Mouse (Mus musculus) heart, embryonic 14.5 days (tissue): ENCODE measurements around the gene Rdh7. TPM values are rescaled to one million over a fixed set of nuclear protein-coding genes. Genes with fewer than 3 reads are reported as not detected.
"Not testable (repeated sequence)": the region's sequence is repeated elsewhere in the genome, so short reads cannot be mapped to it uniquely, and the experiment has no call there.

Source experiments
- ATAC-seq: fragments of 200-750 bp; cut with Nextera tagmentation; 2 replicates; pipeline ENCODE4 v1.8.0; 2017; ENCODE audit warnings: low read depth, moderate TSS enrichment; ENCODE audit not compliant: insufficient number of reproducible peaks, insufficient read depth, low FRiP score
- H3K27ac ChIP-seq, 2 experiments: fragments of 200-500 bp in 1 of 2; fragments of 300-500 bp in 1 of 2; sonication (generic) in 1 of 2; replicated peaks in 1 of 2; 2 replicates each; pipeline ENCODE4 v1.5.1; 2012 to 2014; ENCODE audit warnings: low read depth in 2 of 2, low read length in 2 of 2, control low read depth in 1 of 2, mild to moderate bottlenecking in 1 of 2, mixed read lengths in 1 of 2; ENCODE audit not compliant: control insufficient read depth in 1 of 2, insufficient read depth in 1 of 2
- H3K27me3 ChIP-seq: fragments of 300-500 bp; sonication (generic); 2 replicates; pipeline ENCODE4 v1.6.1; 2014; ENCODE audit warnings: mild to moderate bottlenecking, low read length, control low read depth; ENCODE audit not compliant: control insufficient read depth, insufficient read depth
- H3K36me3 ChIP-seq: fragments of 300-500 bp; sonication (generic); 2 replicates; pipeline ENCODE4 v1.6.1; 2014; ENCODE audit warnings: mild to moderate bottlenecking, control low read depth, low read length, mixed read lengths; ENCODE audit not compliant: control insufficient read depth, insufficient read depth
- H3K4me1 ChIP-seq, 2 experiments: fragments of 200-500 bp in 1 of 2; fragments of 300-500 bp in 1 of 2; sonication (generic) in 1 of 2; 2 replicates each; pipeline ENCODE4 v1.6.1; 2012 to 2014; ENCODE audit warnings: low read length in 2 of 2, control low read depth in 1 of 2, mixed read lengths in 1 of 2; ENCODE audit not compliant: control insufficient read depth in 2 of 2, insufficient read depth in 2 of 2
- H3K4me2 ChIP-seq: fragments of 300-500 bp; sonication (generic); 2 replicates; pipeline ENCODE4 v1.6.1; 2014; ENCODE audit warnings: mild to moderate bottlenecking, low read length
- H3K4me3 ChIP-seq, 2 experiments: fragments of 200-500 bp in 1 of 2; fragments of 300-500 bp in 1 of 2; sonication (generic) in 1 of 2; 2 replicates each; pipeline ENCODE4 v1.5.1; 2012 to 2014; ENCODE audit warnings: low read length in 2 of 2, mild to moderate bottlenecking in 2 of 2, control low read depth in 1 of 2, low read depth in 1 of 2, moderate library complexity in 1 of 2; ENCODE audit not compliant: control insufficient read depth in 1 of 2, insufficient read depth in 1 of 2
- H3K9ac ChIP-seq: fragments of 300-500 bp; sonication (generic); 2 replicates; pipeline ENCODE4 v1.6.1; 2014; ENCODE audit warnings: mild to moderate bottlenecking, low read length
- H3K9me3 ChIP-seq: fragments of 300-500 bp; sonication (generic); 2 replicates; pipeline ENCODE4 v1.6.1; 2016; ENCODE audit warnings: low read length, control low read depth; ENCODE audit not compliant: control insufficient read depth
- WGBS: fragments of 180-500 bp; shearing (Covaris S2); extraction: QIAGEN DNeasy Blood & Tissue Kit; methylation state at CpG from one replicate; pipeline ENCODE4 v1.1.7; 2014; 5-methylcytosine and 5-hydroxymethylcytosine counted together
- polyA plus RNA-seq: library from polyadenylated mRNA; unstranded; fragments of >200 nt; fragmentation: Nextera tagmentation; extraction: Ambion mirVana; gene quantifications from 2 replicates; pipeline ENCODE4 v1.2.1, GENCODE M21; 2014

The Rdh7 gene
- polyA plus RNA-seq, 1 experiment from 2014 or later = not detected

DNA sequence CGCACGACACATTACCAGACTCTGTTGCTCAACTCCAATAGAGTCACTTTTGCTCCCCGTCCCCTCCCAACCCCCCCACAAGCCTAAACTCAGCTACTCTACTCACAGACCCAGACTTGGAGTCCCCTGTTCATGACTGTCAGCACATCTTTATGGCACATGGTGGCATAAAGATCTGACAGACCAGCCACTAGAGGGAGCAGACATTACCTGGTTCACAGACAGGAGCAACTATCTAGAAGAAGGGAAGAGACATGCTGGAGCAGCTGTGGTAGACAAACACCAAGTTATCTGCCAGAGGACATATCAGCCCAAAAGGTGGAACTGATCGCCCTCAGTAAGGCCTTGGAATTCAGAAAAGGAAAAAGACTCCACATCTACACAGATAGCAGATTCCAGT, 16.1 kb downstream of the Rdh7 start:
- 60% methylated on average over 4 of the region's 4 CpGs for WGBS
- Histone ChIP-seq H3K27me3 (no peaks in the 10 kb centered on the region), H3K4me2 (no peak overlapping the region), H3K36me3 (no peaks in the 10 kb centered on the region), H3K27ac (no peak overlapping the region), H3K4me3 (no peak overlapping the region), H3K9ac (no peak overlapping the region), H3K4me1 (no peaks in the 10 kb centered on the region), H3K9me3 (peaks cover 8% of the 10 kb centered on the region; the same call in 1 of the 2 replicates)
- no peak for ATAC-seq

DNA sequence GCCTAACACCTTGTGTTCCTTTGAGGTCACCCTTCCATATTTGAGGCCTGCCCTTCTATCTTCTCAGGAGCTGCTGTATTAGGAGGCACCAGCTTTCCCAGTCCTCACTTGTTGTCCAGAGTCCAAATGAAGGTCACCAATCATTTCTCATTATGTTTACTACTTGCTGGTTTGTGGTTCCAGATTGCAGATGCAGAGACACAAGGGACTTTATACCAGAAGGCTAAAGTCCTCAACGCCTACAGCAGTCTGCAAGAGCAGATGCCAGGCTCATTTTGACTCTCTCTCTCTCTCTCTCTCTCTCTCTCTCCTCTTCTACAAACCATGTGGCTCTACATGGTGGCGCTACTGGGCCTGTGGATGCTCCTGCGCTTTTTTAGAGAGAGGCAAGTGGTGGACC, 22.4 kb downstream of the Rdh7 start, which contains the start of gene Rdh16f2:
TSS of gene Rdh16f2 (plus strand) at position 243 of the 400 bp plus-strand sequence.
- Histone ChIP-seq H3K27ac (no peak within 1 kb of the TSS), H3K9me3 (peaks cover 8% of the 10 kb centered on the region; the same call in 1 of the 2 replicates), H3K4me1 (no peaks in the 10 kb centered on the region), H3K27me3 (no peaks in the 10 kb centered on the region), H3K36me3 (no peaks in the 10 kb centered on the region), H3K4me3 (no peak within 1 kb of the TSS), H3K4me2 (no peak within 1 kb of the TSS), H3K9ac (no peak within 1 kb of the TSS)
- no peak for ATAC-seq
- 78% methylated on average over 3 of the region's 3 CpGs for WGBS

DNA sequence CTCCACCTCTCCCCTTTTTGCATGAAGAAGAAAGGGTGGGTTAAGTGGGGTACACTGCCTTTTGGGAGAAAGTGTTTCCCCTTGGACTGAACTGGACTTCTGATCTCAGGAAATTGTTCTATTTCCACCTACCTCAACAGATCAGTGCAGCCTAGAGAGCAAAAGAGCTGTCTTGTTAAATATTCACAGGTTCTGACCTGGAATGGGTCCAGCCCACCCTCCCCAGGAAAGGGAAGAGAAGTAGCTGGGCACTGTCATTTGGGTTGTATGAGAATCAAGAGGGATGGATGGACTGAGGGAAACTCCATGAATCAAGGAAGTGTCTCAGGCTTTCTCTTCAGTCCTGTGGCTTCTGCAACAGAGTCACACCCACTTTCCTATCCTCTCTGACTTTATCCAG, 23.7 kb downstream of the Rdh7 start:
- no peaks in the 10 kb centered on the region for H3K36me3 ChIP-seq

DNA sequence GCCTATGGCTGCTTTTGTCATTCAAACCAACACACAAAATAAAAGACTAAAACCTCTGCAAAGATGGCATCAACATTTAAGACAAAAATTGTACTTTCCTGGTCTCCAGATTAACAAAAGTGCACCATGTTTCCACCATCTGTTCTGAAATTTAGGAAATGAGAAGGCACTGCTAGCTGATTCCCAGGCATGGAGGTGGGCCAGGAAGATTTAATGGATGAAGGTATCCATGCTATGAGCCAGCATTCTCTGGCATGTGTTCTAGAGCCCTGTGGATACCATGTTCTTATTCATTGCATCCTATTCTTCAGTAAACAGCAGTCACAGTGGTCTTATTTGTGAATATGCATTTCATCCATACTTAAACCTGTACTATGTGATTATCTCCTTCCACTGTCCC, 32.2 kb downstream of the Rdh7 start:
- no peaks in the 10 kb centered on the region for H3K27me3 ChIP-seq
- no peaks in the 10 kb centered on the region for H3K4me1 ChIP-seq
- no peak overlapping the region for H3K27ac ChIP-seq
- H3K4me2 ChIP-seq = no peak overlapping the region
- no peaks in the 10 kb centered on the region for H3K9me3 ChIP-seq
- ATAC-seq = no peak
- H3K9ac ChIP-seq = no peak overlapping the region
- no peak overlapping the region for H3K4me3 ChIP-seq
- no peaks in the 10 kb centered on the region for H3K36me3 ChIP-seq

More for the DNA sequence above, 23.7 kb downstream of the Rdh7 start:
- no peak overlapping the region for H3K4me2 ChIP-seq
- H3K27ac ChIP-seq = no peak overlapping the region
- H3K4me3 ChIP-seq = no peak overlapping the region
- no peaks in the 10 kb centered on the region for H3K4me1 ChIP-seq
- H3K9ac ChIP-seq = no peak overlapping the region
- ATAC-seq = no peak
- H3K27me3 ChIP-seq = no peaks in the 10 kb centered on the region
- H3K9me3 ChIP-seq = 0 out of 2 replicates have a peak, but pooled peaks cover 2% of the 10 kb centered on the region

DNA sequence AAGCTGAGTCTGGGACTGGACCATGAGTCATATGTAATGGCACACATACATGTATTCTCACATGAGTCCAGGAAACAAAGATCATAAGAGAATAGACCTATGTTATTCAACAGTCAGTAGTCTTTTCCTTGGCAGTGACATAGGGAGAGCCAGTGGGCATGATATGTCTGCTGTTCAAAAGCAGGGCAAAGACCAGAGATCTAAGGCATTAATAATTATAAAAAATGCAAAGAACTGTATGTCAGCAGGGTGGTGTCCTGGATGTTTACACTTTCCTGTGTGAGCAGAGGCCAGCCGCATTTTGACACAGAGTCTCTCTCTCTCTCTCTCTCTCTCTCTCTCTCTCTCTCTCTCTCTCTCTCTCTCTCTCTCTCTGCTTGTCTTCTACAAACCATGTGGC, 39.0 kb downstream of the Rdh7 start, which contains the start of gene Rdh19:
TSS of gene Rdh19 (plus strand) at position 301 of the 400 bp plus-strand sequence.
- Histone ChIP-seq H3K27ac (no peak within 1 kb of the TSS), H3K9ac (no peak within 1 kb of the TSS), H3K4me1 (no peaks in the 10 kb centered on the region), H3K4me3 (no peak within 1 kb of the TSS), H3K4me2 (no peak within 1 kb of the TSS), H3K9me3 (no peaks in the 10 kb centered on the region), H3K36me3 (no peaks in the 10 kb centered on the region), H3K27me3 (no peaks in the 10 kb centered on the region)
- ATAC-seq = no peak
- 67% methylated on average over 1 of the region's 1 CpGs for WGBS

DNA sequence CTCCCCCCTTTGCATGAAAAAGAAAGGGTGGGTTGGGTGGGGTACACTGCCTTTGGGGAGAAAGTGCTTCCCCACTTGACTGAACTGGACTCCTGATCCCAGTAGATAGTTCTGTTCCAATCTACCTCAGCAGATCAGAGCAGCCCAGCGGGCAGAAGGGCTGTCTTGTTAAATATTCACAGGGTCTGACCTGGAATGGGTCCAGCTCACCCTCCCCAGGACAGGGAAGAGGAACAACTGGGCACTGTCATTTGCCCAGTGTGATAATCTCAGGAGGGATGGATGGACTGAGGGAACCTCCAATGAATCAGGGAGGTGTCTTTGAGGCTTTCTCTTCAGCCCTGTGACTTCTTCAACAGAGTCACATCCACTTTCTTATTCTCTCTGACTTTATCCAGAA, 40.5 kb downstream of the Rdh7 start:
- Histone ChIP-seq H3K27ac (no peak overlapping the region), H3K4me2 (no peak overlapping the region), H3K4me1 (no peaks in the 10 kb centered on the region), H3K4me3 (no peak overlapping the region), H3K27me3 (no peaks in the 10 kb centered on the region), H3K9ac (no peak overlapping the region), H3K9me3 (no peaks in the 10 kb centered on the region), H3K36me3 (no peaks in the 10 kb centered on the region)
- ATAC-seq = no peak
- 71% methylated on average over 1 of the region's 1 CpGs for WGBS

DNA sequence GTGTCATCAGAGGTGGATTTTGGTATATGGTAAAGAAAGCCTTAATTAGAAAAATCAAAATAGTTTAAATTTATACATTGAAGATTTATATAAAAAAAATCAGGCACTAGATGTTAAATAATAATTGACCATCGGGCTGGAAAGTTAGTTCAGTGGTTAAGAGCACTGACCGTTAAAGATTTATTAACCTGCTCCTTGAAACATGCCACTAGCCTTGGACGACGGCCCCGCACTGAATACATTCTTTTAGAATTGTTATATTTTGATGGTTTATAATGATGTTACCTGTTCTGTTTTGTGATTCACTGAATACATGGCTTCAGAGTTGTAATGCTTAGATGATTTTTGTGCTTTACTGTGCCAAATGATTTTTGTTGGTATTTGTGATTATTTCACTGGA, 42.7 kb downstream of the Rdh7 start:
- H3K36me3 ChIP-seq, H3K9me3 ChIP-seq, ATAC-seq, H3K27me3 ChIP-seq, H3K4me2 ChIP-seq, H3K4me3 ChIP-seq, H3K27ac ChIP-seq, H3K9ac ChIP-seq, H3K4me1 ChIP-seq: not testable (repeated sequence)
- WGBS = 90% methylated on average over 5 of the region's 5 CpGs

DNA sequence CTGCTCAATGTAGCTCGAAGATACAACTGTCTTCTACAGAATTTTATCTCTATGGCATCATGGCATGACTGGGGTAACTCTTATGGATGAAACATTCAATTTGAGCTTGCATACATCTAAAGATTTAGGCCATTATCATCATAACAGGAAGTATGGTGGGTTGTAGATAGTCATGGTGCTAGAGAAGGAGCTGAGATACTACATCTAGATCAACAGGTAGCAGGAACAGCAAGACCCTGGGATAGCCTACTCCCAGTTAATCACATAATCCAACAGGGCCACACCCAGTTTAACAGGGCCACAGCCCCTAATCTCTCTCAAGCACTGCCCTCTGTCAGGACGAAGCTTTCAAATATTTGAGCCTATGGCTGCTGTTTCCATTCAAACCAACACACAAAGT, 47.8 kb downstream of the Rdh7 start:
- Histone ChIP-seq H3K27ac (no peak overlapping the region), H3K4me1 (no peaks in the 10 kb centered on the region), H3K36me3 (no peaks in the 10 kb centered on the region), H3K27me3 (no peaks in the 10 kb centered on the region), H3K9me3 (no peaks in the 10 kb centered on the region), H3K4me3 (no peak overlapping the region), H3K4me2 (no peak overlapping the region), H3K9ac (no peak overlapping the region)
- no peak for ATAC-seq
- WGBS = 64% methylated on average over 2 of the region's 2 CpGs
